Mouse (Mus musculus): Measurements from ENCODE around the gene Efna5. TPM values are rescaled to one million over a fixed set of nuclear protein-coding genes. Genes with fewer than 3 reads are reported as not detected.

Efna5 gene
- polyA plus RNA-seq, 1 experiment from 2014 or later: 37.0 TPM

DNA sequence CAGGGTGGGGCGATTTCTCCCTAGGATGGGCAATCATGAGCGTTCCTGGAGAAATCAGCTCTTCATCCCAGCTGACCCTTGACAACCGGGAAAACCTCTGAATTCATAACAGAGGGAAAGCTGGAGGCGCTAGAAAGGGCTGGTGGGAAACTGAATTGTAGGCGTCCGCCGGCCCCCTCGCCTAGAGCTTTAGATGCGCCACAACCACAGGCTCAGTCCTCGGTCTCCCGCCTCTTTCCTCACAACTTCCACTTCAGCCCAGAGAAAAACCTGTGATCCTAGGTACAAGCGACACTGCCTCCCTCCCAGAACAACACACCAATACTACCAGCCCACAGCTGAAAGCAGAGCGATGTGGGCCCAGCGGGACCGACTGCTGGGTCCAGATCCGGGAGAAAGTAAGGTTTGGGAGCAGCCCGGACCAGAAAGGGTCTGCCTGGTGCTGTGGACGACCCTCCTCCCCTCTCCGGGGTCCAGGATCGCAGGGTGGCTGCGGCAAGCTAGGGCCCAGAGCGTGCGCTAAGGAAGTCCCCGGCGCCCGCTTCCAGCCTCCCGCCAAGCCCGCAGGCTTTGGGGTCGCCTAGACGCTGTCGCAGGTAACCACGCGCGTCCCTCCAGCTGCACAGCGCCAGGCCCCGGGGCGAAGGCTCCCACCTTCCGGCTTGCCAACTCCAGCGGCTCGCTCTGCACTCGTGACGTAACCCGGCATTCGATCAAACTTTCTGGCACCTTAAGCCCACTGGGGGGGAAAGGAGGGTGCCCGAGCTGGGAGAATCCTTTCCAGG lies 1.4 kb downstream of the Efna5 start:
- Histone ChIP-seq H3K27me3 (ENCODE audit: low read depth, poor library complexity, severe bottlenecking) (peaks cover 5% of the 10 kb centered on the region; the same call in 1 of the 2 replicates), H3K9me3 (replicated peaks) (no peaks in the 10 kb centered on the region), H3K36me3 (no peaks in the 10 kb centered on the region), H3K4me3 (peak overlapping the region; percentile 90), H3K4me1 (peaks cover 30% of the 10 kb centered on the region), H3K27ac (peak overlapping the region; percentile 97)
- DNase-seq (ENCODE audit: low spot score): peak; percentile 79
- under 1% methylated on average over 45 of the region's 45 CpGs for WGBS

GRCm38 (mm10) chr17:62875727-62876126 lies 5.4 kb downstream of the Efna5 start:
- no peaks in the 10 kb centered on the region for H3K36me3 ChIP-seq
- no peaks in the 10 kb centered on the region for H3K9me3 ChIP-seq (replicated peaks)
- H3K4me1 ChIP-seq: peaks cover 36% of the 10 kb centered on the region
- no peak overlapping the region for H3K4me3 ChIP-seq
- peaks cover 5% of the 10 kb centered on the region; the same call in 1 of the 2 replicates for H3K27me3 ChIP-seq (ENCODE audit: low read depth, poor library complexity, severe bottlenecking)
- no peak for DNase-seq (ENCODE audit: low spot score)
- WGBS: 8% methylated on average over 3 of the region's 3 CpGs
- no peak overlapping the region for H3K27ac ChIP-seq

DNA sequence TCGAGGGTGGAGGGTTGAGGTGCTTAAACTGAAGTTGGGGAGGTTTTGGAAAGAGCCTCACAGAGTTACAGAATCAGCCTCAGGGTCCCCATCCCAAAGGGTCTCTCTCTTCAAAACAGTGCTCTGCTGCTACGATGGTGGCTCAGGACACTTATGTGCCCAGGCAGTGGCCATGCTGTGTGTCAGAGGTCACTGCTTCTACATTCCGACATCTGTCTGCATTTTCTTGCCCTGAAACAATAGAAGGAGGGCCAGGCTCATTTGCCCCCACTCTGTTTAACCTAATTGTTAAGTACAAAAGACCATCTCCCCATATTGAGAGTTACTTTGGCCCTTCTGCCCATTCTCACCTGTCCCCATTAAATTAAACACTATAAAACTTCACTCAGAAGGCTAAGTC lies 9.2 kb downstream of the Efna5 start:
- Histone ChIP-seq H3K4me1 (peaks cover 24% of the 10 kb centered on the region), H3K27me3 (ENCODE audit: low read depth, poor library complexity, severe bottlenecking) (no peaks in the 10 kb centered on the region), H3K36me3 (no peaks in the 10 kb centered on the region), H3K9me3 (replicated peaks) (no peaks in the 10 kb centered on the region), H3K4me3 (no peak overlapping the region), H3K27ac (no peak overlapping the region)
- 19% methylated on average over 3 of the region's 3 CpGs for WGBS
- DNase-seq (ENCODE audit: low spot score): no peak

DNA sequence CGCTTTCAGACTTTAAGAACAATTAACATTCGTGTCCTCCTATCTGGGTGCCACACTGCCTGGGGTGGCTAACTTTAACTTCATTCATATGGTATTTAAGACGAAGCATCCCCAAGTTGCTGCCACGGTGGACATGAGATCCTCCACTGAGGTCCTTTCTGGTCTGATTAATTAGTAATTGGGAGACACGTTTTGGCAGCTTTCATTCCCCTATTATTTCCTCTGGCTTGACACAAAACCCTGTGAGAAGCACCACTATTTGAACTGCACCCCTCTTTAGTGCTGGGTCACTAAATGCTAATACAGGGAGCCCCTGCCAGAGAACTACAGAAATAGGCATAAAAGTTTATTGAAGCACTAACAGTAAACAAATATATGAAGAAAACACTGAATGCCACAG lies 9.9 kb downstream of the Efna5 start:
- WGBS: 71% methylated on average over 5 of the region's 5 CpGs
- H3K27me3 ChIP-seq (ENCODE audit: low read depth, poor library complexity, severe bottlenecking): no peaks in the 10 kb centered on the region

GRCm38 (mm10) chr17:62870446-62870845 lies 10.7 kb downstream of the Efna5 start:
- DNase-seq (ENCODE audit: low spot score): no peak
- peaks cover 23% of the 10 kb centered on the region for H3K4me1 ChIP-seq
- H3K27me3 ChIP-seq (ENCODE audit: low read depth, poor library complexity, severe bottlenecking): no peaks in the 10 kb centered on the region
- 87% methylated on average over 5 of the region's 5 CpGs for WGBS
- no peak overlapping the region for H3K4me3 ChIP-seq
- no peak overlapping the region for H3K27ac ChIP-seq
- H3K36me3 ChIP-seq: no peaks in the 10 kb centered on the region
- no peaks in the 10 kb centered on the region for H3K9me3 ChIP-seq (replicated peaks)

More for the DNA sequence above, 9.9 kb downstream of the Efna5 start:
- no peak for DNase-seq (ENCODE audit: low spot score)
- peaks cover 24% of the 10 kb centered on the region for H3K4me1 ChIP-seq
- no peaks in the 10 kb centered on the region for H3K36me3 ChIP-seq
- H3K4me3 ChIP-seq: no peak overlapping the region
- no peak overlapping the region for H3K27ac ChIP-seq
- no peaks in the 10 kb centered on the region for H3K9me3 ChIP-seq (replicated peaks)

DNA sequence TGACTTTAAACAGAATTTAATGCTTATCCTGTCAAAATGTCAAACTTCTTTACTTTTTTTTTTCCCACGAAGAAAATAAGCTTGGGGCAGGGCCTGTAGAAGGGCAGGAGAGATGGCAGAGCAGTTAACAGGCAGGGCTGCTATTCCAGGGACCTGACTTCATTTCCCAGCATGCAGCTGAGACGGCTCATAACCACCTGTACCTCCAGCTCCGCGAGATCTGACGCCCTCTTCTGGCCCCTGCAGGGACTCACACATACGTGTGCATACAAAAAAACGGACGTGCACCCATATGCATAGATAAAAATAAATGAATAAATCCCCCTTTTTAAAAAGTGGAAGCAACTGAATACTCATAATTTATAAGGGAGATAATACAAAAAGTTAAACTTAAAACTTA lies 16.2 kb downstream of the Efna5 start:
- H3K36me3 ChIP-seq: peaks cover 9% of the 10 kb centered on the region; the same call in 1 of the 2 replicates
- no peak overlapping the region for H3K27ac ChIP-seq
- WGBS: 90% methylated on average over 8 of the region's 8 CpGs
- H3K9me3 ChIP-seq (replicated peaks): no peaks in the 10 kb centered on the region
- no peaks in the 10 kb centered on the region for H3K27me3 ChIP-seq (ENCODE audit: low read depth, poor library complexity, severe bottlenecking)
- H3K4me3 ChIP-seq: no peak overlapping the region
- DNase-seq (ENCODE audit: low spot score): no peak
- H3K4me1 ChIP-seq: peaks cover 17% of the 10 kb centered on the region

- no peaks in the 10 kb centered on the region for H3K9me3 ChIP-seq (replicated peaks)
- no peak for DNase-seq (ENCODE audit: low spot score)
- no peaks in the 10 kb centered on the region for H3K27me3 ChIP-seq (ENCODE audit: low read depth, poor library complexity, severe bottlenecking)
- 77% methylated on average over 3 of the region's 3 CpGs for WGBS
- H3K4me3 ChIP-seq: no peak overlapping the region
- peaks cover 9% of the 10 kb centered on the region; the same call in 1 of the 2 replicates for H3K36me3 ChIP-seq
- H3K27ac ChIP-seq: peak overlapping the region; percentile 56; the same call in 1 of the 2 replicates
- peaks cover 27% of the 10 kb centered on the region for H3K4me1 ChIP-seq
Measured at GRCm38 (mm10) chr17:62863004-62863403, 18.1 kb downstream of the Efna5 start.

- Histone ChIP-seq H3K4me1 (peaks cover 29% of the 10 kb centered on the region), H3K9me3 (replicated peaks) (no peaks in the 10 kb centered on the region), H3K4me3 (no peak overlapping the region), H3K36me3 (peaks cover 9% of the 10 kb centered on the region; the same call in 1 of the 2 replicates), H3K27ac (peak overlapping the region; percentile 56), H3K27me3 (ENCODE audit: low read depth, poor library complexity, severe bottlenecking) (no peaks in the 10 kb centered on the region)
- no peak for DNase-seq (ENCODE audit: low spot score)
- WGBS: 62% methylated on average over 12 of the region's 12 CpGs
Measured at GRCm38 (mm10) chr17:62862298-62862999, 18.7 kb downstream of the Efna5 start.

- Histone ChIP-seq H3K4me3 (no peak overlapping the region), H3K9me3 (replicated peaks) (no peaks in the 10 kb centered on the region), H3K27me3 (ENCODE audit: low read depth, poor library complexity, severe bottlenecking) (no peaks in the 10 kb centered on the region), H3K4me1 (peaks cover 31% of the 10 kb centered on the region), H3K27ac (no peak overlapping the region), H3K36me3 (no peaks in the 10 kb centered on the region)
- no peak for DNase-seq (ENCODE audit: low spot score)
- WGBS: 77% methylated on average over 8 of the region's 8 CpGs
Measured at GRCm38 (mm10) chr17:62857275-62857674, 23.8 kb downstream of the Efna5 start.

GRCm38 (mm10) chr17:62853741-62854140 lies 27.4 kb downstream of the Efna5 start:
- no peak overlapping the region for H3K4me3 ChIP-seq
- no peak overlapping the region for H3K27ac ChIP-seq
- 39% methylated on average over 6 of the region's 6 CpGs for WGBS
- H3K36me3 ChIP-seq: no peaks in the 10 kb centered on the region
- DNase-seq (ENCODE audit: low spot score): no peak
- peaks cover 31% of the 10 kb centered on the region for H3K4me1 ChIP-seq
- H3K9me3 ChIP-seq (replicated peaks): no peaks in the 10 kb centered on the region
- H3K27me3 ChIP-seq (ENCODE audit: low read depth, poor library complexity, severe bottlenecking): no peaks in the 10 kb centered on the region

GRCm38 (mm10) chr17:62852822-62853608 lies 28.1 kb downstream of the Efna5 start:
- DNase-seq (ENCODE audit: low spot score): no peak
- Histone ChIP-seq H3K27me3 (ENCODE audit: low read depth, poor library complexity, severe bottlenecking) (no peaks in the 10 kb centered on the region), H3K4me1 (peaks cover 30% of the 10 kb centered on the region), H3K9me3 (replicated peaks) (no peaks in the 10 kb centered on the region), H3K36me3 (no peaks in the 10 kb centered on the region), H3K27ac (no peak overlapping the region), H3K4me3 (no peak overlapping the region)
- 4% methylated on average over 3 of the region's 3 CpGs for WGBS

DNA sequence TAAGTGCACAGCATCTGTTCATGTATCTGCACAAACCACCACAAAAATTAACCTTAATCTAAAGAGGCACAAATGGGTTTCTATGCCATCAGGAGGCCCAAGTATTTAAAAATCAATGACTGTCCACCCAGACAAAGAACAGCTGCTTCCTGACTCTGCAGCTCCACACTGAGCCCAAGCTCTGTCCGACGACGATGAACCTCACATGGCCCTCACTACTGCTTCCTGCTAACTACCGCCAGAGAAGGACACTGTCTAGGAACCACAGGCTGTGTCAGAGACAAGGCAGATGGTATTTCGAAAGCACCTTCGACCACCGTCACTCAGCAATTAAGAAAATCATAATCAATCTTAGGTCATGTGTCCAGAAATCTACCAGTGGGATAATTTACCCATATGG lies 29.8 kb downstream of the Efna5 start:
- WGBS: 45% methylated on average over 7 of the region's 7 CpGs
- DNase-seq (ENCODE audit: low spot score): no peak
- no peaks in the 10 kb centered on the region for H3K27me3 ChIP-seq (ENCODE audit: low read depth, poor library complexity, severe bottlenecking)
- no peaks in the 10 kb centered on the region for H3K36me3 ChIP-seq
- no peak overlapping the region for H3K27ac ChIP-seq
- no peak overlapping the region for H3K4me3 ChIP-seq
- H3K9me3 ChIP-seq (replicated peaks): no peaks in the 10 kb centered on the region
- peaks cover 35% of the 10 kb centered on the region for H3K4me1 ChIP-seq

All from limb, embryonic 10.5 days (tissue).